Mouse (Mus musculus): ENCODE measurements around the gene Ecm1.

DNA sequence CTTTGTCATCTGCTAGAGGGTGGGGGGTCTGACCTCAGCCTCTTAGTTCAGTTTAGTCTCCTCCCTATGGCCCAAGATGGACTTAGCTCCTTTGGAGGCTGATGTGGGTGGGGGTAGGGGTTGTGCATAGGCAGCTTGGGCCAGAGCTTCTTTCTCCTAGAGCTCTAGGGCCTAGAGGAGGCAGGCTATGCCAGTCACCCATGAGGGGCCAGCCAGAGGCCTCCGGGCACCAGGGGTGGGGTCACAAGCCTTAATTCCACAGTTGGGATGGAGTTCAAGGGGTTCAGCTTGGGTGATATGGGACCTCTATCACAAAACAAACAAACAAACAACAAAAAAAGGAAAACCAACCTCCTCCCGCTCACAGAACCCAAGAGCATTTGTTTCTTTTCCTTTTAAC, 53.7 kb downstream of the Ecm1 start:
- TF ChIP-seq CTCF (IDR thresholded peaks at IDR 0.05; ENCODE audit: borderline replicate concordance, control insufficient read depth, extremely low read depth, insufficient read depth, low read length, poor library complexity) (no peak), POLR2A (IDR thresholded peaks at IDR 0.05; ENCODE audit: control insufficient read depth, extremely low read depth, insufficient read depth, low read length, poor library complexity) (no peak)

Data from thymus, adult 2 months (tissue).